Mouse (Mus musculus): ENCODE measurements around the gene Asgr1. TPM values are rescaled to one million over a fixed set of nuclear protein-coding genes. Genes with fewer than 3 reads are reported as not detected.

Asgr1 gene
- not detected in 2 replicates for polyA plus RNA-seq (2012; ENCODE audit: low replicate concordance)

DNA sequence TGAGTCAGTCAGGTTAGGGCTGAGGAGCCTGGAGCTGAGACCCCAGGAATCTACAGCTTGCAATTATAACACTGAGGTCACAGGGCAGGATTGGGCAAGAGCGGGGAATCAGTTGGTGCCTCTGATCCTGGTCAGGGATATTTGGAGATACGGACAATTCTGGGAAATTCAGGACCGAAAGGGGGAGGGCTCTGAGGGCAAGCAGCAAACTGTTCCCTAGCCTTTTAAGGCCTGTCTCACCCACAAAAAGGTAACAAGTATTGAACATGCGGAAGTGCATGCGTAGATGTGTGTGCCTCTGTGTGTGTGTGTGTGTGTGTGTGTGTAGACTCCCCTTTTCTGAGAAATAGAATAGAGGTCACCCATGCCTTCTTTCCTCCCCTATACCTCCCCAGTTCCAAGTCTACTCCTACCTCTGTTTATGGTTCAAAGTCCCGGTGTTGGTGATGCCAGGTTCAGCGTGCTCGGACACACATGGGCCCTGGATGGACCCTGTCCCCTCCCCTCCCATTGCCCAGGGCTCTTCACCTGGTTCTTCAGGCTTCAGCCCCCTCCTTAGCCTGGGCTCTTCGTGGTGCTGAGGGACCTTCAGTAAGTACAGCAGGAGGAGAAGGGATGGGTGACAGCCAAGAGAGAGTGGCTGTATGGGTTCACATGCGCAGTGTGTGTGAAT lies at the start of gene Asgr1:
Gene Asgr1, plus strand, starts transcription at position 188 of the 673 bp plus-strand sequence.

GRCm38 (mm10) chr11:70014880-70015558 lies 38.9 kb upstream of the Asgr1 start, which contains the start of gene Acadvl:
TSS of gene Acadvl (minus strand) at chr11:70015411.

GRCm38 (mm10) chr11:70016669-70017068 lies 37.2 kb upstream of the Asgr1 start, which contains the start of gene Dlg4:
TSS of gene Dlg4 (plus strand) at chr11:70016942.

DNA sequence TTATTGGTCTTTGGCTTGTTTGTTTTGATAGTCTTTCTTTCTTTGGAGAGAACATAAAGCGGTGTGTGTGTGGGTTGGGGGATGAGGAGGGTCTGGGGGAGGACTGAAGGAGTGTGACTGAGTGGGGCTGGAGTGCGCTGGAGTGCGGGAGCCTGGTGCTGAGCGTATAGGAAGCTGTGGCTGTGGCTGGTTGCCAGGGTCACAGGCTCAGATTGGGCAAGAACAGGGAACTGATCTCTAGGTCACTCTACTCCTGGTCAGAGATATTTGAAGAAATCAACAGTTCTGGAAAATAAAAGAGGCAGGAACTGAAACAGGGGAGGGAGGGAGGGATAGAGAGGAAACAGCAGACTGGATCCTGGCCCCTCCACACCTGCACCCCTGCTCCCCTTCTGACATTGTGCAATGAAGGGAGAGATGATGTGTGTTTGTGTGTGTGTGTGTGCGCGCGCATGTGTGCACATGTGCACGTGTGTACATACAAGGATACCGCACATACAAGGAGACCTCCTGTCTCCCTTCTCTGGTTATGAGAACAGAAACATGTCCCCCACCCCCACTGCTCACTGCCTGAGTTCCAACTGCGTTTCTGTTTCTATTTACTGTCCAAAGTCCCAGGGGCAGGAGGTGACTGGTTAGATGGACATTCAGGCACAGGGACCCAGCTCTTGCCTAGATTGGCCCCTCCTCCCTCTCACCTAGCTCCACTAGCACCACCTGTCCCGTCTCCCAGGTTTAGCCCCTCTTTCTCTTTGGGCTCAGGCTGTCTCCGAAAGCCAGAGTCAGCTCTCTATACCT lies 38.3 kb downstream of the Asgr1 start, which contains the start of gene Asgr2:
Gene Asgr2, plus strand, starts transcription at position 659 of the 798 bp plus-strand sequence.

Other genes starting within 250 kb of the Asgr1 start
- gene Tmem102, start 248.5 kb upstream of the Asgr1 start, polyA plus RNA-seq (2012; ENCODE audit: low replicate concordance) = 0.17 and 0.45 TPM in 2 replicates
- not detected in 2 replicates for gene Gm39566, start 238.8 kb upstream of the Asgr1 start, polyA plus RNA-seq (2012; ENCODE audit: low replicate concordance)
- gene Spem2, start 235.6 kb upstream of the Asgr1 start, polyA plus RNA-seq (2012; ENCODE audit: low replicate concordance) = not detected in 2 replicates
- not detected in 2 replicates for gene Spem1, start 231.9 kb upstream of the Asgr1 start, polyA plus RNA-seq (2012; ENCODE audit: low replicate concordance)
- 3.5 and 7.7 TPM in 2 replicates for gene Nlgn2, start 216.3 kb upstream of the Asgr1 start, polyA plus RNA-seq (2012; ENCODE audit: low replicate concordance)
- gene Tmem256, start 215.6 kb upstream of the Asgr1 start, polyA plus RNA-seq (2012; ENCODE audit: low replicate concordance) = 239 and 507 TPM in 2 replicates
- 37.9 and 61.0 TPM in 2 replicates for gene Plscr3, start 207.7 kb upstream of the Asgr1 start, polyA plus RNA-seq (2012; ENCODE audit: low replicate concordance)
- 1.7 TPM in 1 of 2 replicates, not detected in the other for gene Tnk1, start 195.4 kb upstream of the Asgr1 start, polyA plus RNA-seq (2012; ENCODE audit: low replicate concordance)
- gene Tmem95, start 176.1 kb upstream of the Asgr1 start, polyA plus RNA-seq (2012; ENCODE audit: low replicate concordance) = not detected in 2 replicates
- gene Kctd11, start 172.7 kb upstream of the Asgr1 start, polyA plus RNA-seq (2012; ENCODE audit: low replicate concordance) = 3.0 and 3.7 TPM in 2 replicates
- gene Acap1, start 158.5 kb upstream of the Asgr1 start, polyA plus RNA-seq (2012; ENCODE audit: low replicate concordance) = 193 and 275 TPM in 2 replicates
- gene 2810408A11Rik, start 153.1 kb upstream of the Asgr1 start, polyA plus RNA-seq (2012; ENCODE audit: low replicate concordance) = 1.1 and 1.5 TPM in 2 replicates
- gene Neurl4, start 153.0 kb upstream of the Asgr1 start, polyA plus RNA-seq (2012; ENCODE audit: low replicate concordance) = 67.4 and 137 TPM in 2 replicates
- gene Gps2, start 140.2 kb upstream of the Asgr1 start, polyA plus RNA-seq (2012; ENCODE audit: low replicate concordance) = 109 and 212 TPM in 2 replicates
- 938 and 1,043 TPM in 2 replicates for gene Eif5a, start 132.1 kb upstream of the Asgr1 start, polyA plus RNA-seq (2012; ENCODE audit: low replicate concordance)
- 0.54 and 2.7 TPM in 2 replicates for gene Ybx2, start 118.3 kb upstream of the Asgr1 start, polyA plus RNA-seq (2012; ENCODE audit: low replicate concordance)
- 15.8 TPM in 1 of 2 replicates, not detected in the other for gene Slc2a4, start 105.9 kb upstream of the Asgr1 start, polyA plus RNA-seq (2012; ENCODE audit: low replicate concordance)
- 0.27 and 0.88 TPM in 2 replicates for gene Cldn7, start 89.3 kb upstream of the Asgr1 start, polyA plus RNA-seq (2012; ENCODE audit: low replicate concordance)
- 123 and 255 TPM in 2 replicates for gene Ctdnep1, start 72.9 kb upstream of the Asgr1 start, polyA plus RNA-seq (2012; ENCODE audit: low replicate concordance)
- 11.9 and 17.1 TPM in 2 replicates for gene Elp5, start 71.6 kb upstream of the Asgr1 start, polyA plus RNA-seq (2012; ENCODE audit: low replicate concordance)
- gene Gabarap, start 62.9 kb upstream of the Asgr1 start, polyA plus RNA-seq (2012; ENCODE audit: low replicate concordance) = 344 and 452 TPM in 2 replicates
- gene Phf23, start 58.3 kb upstream of the Asgr1 start, polyA plus RNA-seq (2012; ENCODE audit: low replicate concordance) = 67.4 and 84.5 TPM in 2 replicates
- 49.3 and 51.4 TPM in 2 replicates for gene Dvl2, start 53.5 kb upstream of the Asgr1 start, polyA plus RNA-seq (2012; ENCODE audit: low replicate concordance)
- 24.5 and 32.0 TPM in 2 replicates for gene Acadvl, start 38.7 kb upstream of the Asgr1 start, polyA plus RNA-seq (2012; ENCODE audit: low replicate concordance)
- 12.5 and 18.5 TPM in 2 replicates for gene Dlg4, start 37.1 kb upstream of the Asgr1 start, polyA plus RNA-seq (2012; ENCODE audit: low replicate concordance)
- gene Asgr2, start 38.6 kb downstream of the Asgr1 start, polyA plus RNA-seq (2012; ENCODE audit: low replicate concordance) = 0.13 and 0.17 TPM in 2 replicates
- 0.10 TPM in 1 of 2 replicates, not detected in the other for gene Mgl2, start 76.2 kb downstream of the Asgr1 start, polyA plus RNA-seq (2012; ENCODE audit: low replicate concordance)
- 1.1 and 2.2 TPM in 2 replicates for gene Clec10a, start 102.1 kb downstream of the Asgr1 start, polyA plus RNA-seq (2012; ENCODE audit: low replicate concordance)
- gene Slc16a11, start 158.7 kb downstream of the Asgr1 start, polyA plus RNA-seq (2012; ENCODE audit: low replicate concordance) = 0.42 and 1.8 TPM in 2 replicates
- 4.8 and 6.9 TPM in 2 replicates for gene Slc16a13, start 167.0 kb downstream of the Asgr1 start, polyA plus RNA-seq (2012; ENCODE audit: low replicate concordance)
- 1.2 and 1.7 TPM in 2 replicates for gene Bcl6b, start 175.7 kb downstream of the Asgr1 start, polyA plus RNA-seq (2012; ENCODE audit: low replicate concordance)
- 63.8 and 101 TPM in 2 replicates for gene 0610010K14Rik, start 183.8 kb downstream of the Asgr1 start, polyA plus RNA-seq (2012; ENCODE audit: low replicate concordance)
- gene Gm21988, start 185.7 kb downstream of the Asgr1 start, polyA plus RNA-seq (2012; ENCODE audit: low replicate concordance) = 2.8 and 4.1 TPM in 2 replicates
- gene Rnasek, start 185.8 kb downstream of the Asgr1 start, polyA plus RNA-seq (2012; ENCODE audit: low replicate concordance) = 44.8 and 229 TPM in 2 replicates
- gene Alox12, start 201.3 kb downstream of the Asgr1 start, polyA plus RNA-seq (2012; ENCODE audit: low replicate concordance) = 0.63 and 0.76 TPM in 2 replicates